Mouse (Mus musculus) liver, postnatal 0 days (tissue): ENCODE measurements around the gene Efhc2. TPM values are rescaled to one million over a fixed set of nuclear protein-coding genes. Genes with fewer than 3 reads are reported as not detected.

Experiments
- ATAC-seq: fragments of 200-750 bp; cut with Nextera tagmentation; 2 replicates; pipeline ENCODE4 v1.8.0; 2017; ENCODE audit warnings: mild to moderate bottlenecking, moderate library complexity
- DNase-seq: peaks from one replicate; pipeline ENCODE4 v3.0.0-alpha.2; 2016
- H3K27ac ChIP-seq: fragments of 300-500 bp; sonication (generic); 2 replicates; pipeline ENCODE4 v1.5.1; 2014; ENCODE audit warnings: antibody characterized with exemption, moderate library complexity, mild to moderate bottlenecking, low read depth
- H3K27me3 ChIP-seq: fragments of 300-500 bp; sonication (generic); 2 replicates; pipeline ENCODE4 v1.6.1; 2014; ENCODE audit warnings: low read length, control low read depth, mixed read lengths; ENCODE audit not compliant: insufficient read depth
- H3K36me3 ChIP-seq: fragments of 300-500 bp; sonication (generic); replicated peaks from 2 replicates; pipeline ENCODE4 v1.6.1; 2014; ENCODE audit warnings: mild to moderate bottlenecking, control low read depth, low read length, moderate library complexity, mixed read lengths; ENCODE audit not compliant: insufficient read depth
- H3K4me1 ChIP-seq: fragments of 300-500 bp; sonication (generic); 2 replicates; pipeline ENCODE4 v1.6.1; 2014; ENCODE audit warnings: antibody characterized with exemption, mild to moderate bottlenecking, control low read depth; ENCODE audit not compliant: insufficient read depth
- H3K4me2 ChIP-seq: fragments of 300-500 bp; sonication (generic); 2 replicates; pipeline ENCODE4 v1.6.1; 2014; ENCODE audit warnings: low read depth, mild to moderate bottlenecking, low read length, moderate library complexity, mixed read lengths
- H3K4me3 ChIP-seq: fragments of 300-500 bp; sonication (generic); 2 replicates; pipeline ENCODE4 v1.5.1; 2014; ENCODE audit warnings: low read depth, low read length
- H3K9ac ChIP-seq: fragments of 300-500 bp; sonication (generic); replicated peaks from 2 replicates; pipeline ENCODE4 v1.6.1; 2014; ENCODE audit warnings: mild to moderate bottlenecking, moderate library complexity
- H3K9me3 ChIP-seq: fragments of 300-500 bp; sonication (generic); 2 replicates; pipeline ENCODE4 v1.6.1; 2016; ENCODE audit warnings: mild to moderate bottlenecking, control low read depth, low read length, mixed read lengths
- CTCF ChIP-seq: sonication (generic); IDR thresholded peaks from 2 replicates; pipeline ENCODE4 v1.5.1; 2016; ENCODE audit warnings: antibody characterized with exemption, low read depth
- EP300 ChIP-seq: IDR thresholded peaks from 2 replicates; pipeline ENCODE4 v1.6.1; 2016; ENCODE audit warnings: antibody characterized with exemption, low read depth, mild to moderate bottlenecking
- whole genome bisulfite sequencing: fragments of 180-500 bp; shearing (Covaris S2); extraction: QIAGEN DNeasy Blood & Tissue Kit; methylation state at CpG from one replicate; pipeline ENCODE4 v1.1.7; 2014; ENCODE audit not compliant: insufficient replicate concordance; 5-methylcytosine and 5-hydroxymethylcytosine counted together
- polyA plus RNA-seq: library from polyadenylated mRNA; unstranded; fragments of >200 nt; fragmentation: Nextera tagmentation; extraction: Ambion mirVana; gene quantifications from 2 replicates; pipeline ENCODE4 v1.2.1, GENCODE M21; 2015

Efhc2 gene
- polyA plus RNA-seq = 0.04 TPM in 1 of 2 replicates, not detected in the other

- Histone ChIP-seq H3K4me1 (no peaks in the 10 kb centered on the region), H3K9ac (no peak within 1 kb of the TSS), H3K4me2 (peak within 1 kb of the TSS; percentile 58), H3K36me3 (no peaks in the 10 kb centered on the region), H3K27me3 (no peaks in the 10 kb centered on the region; the same call in 1 of the 2 replicates), H3K4me3 (peak within 1 kb of the TSS; percentile 24), H3K9me3 (no peaks in the 10 kb centered on the region), H3K27ac (no peak within 1 kb of the TSS)
- TF ChIP-seq EP300 (no peak), CTCF (no peak)
- peak; percentile 11 for DNase-seq
- no peak for ATAC-seq
- 20% methylated on average over 16 of the region's 19 CpGs for WGBS
Measured at GRCm38 (mm10) chrX:17319126-17319583, at the start of gene Efhc2. Gene Efhc2, minus strand, starts transcription at chrX:17319368.

GRCm38 (mm10) chrX:17365114-17365513 is 45.9 kb upstream of the Efhc2 start:
- TF ChIP-seq CTCF (no peak), EP300 (no peak)
- Histone ChIP-seq H3K36me3 (no peaks in the 10 kb centered on the region), H3K4me3 (no peak overlapping the region), H3K9me3 (no peaks in the 10 kb centered on the region), H3K4me2 (no peak overlapping the region), H3K27me3 (no peaks in the 10 kb centered on the region), H3K9ac (no peak overlapping the region), H3K4me1 (no peaks in the 10 kb centered on the region), H3K27ac (no peak overlapping the region)
- 18% methylated on average over 2 of the region's 2 CpGs for WGBS
- no peak for DNase-seq
- no peak for ATAC-seq

GRCm38 (mm10) chrX:17300349-17300880 is 18.8 kb downstream of the Efhc2 start:
- Histone ChIP-seq H3K36me3 (no peaks in the 10 kb centered on the region), H3K27me3 (no peaks in the 10 kb centered on the region), H3K4me3 (no peak overlapping the region), H3K27ac (no peak overlapping the region), H3K9ac (no peak overlapping the region), H3K4me1 (no peaks in the 10 kb centered on the region), H3K9me3 (no peaks in the 10 kb centered on the region), H3K4me2 (no peak overlapping the region)
- TF ChIP-seq CTCF (no peak), EP300 (no peak)
- 55% methylated on average over 3 of the region's 3 CpGs for WGBS
- DNase-seq (no peak), ATAC-seq (no peak)

GRCm38 (mm10) chrX:17283899-17284298 is 35.3 kb downstream of the Efhc2 start:
- Histone ChIP-seq H3K27ac (no peak overlapping the region), H3K4me3 (no peak overlapping the region), H3K9ac (no peak overlapping the region), H3K36me3 (no peaks in the 10 kb centered on the region), H3K4me1 (no peaks in the 10 kb centered on the region), H3K9me3 (no peaks in the 10 kb centered on the region), H3K4me2 (no peak overlapping the region), H3K27me3 (no peaks in the 10 kb centered on the region)
- WGBS = 58% methylated on average over 2 of the region's 2 CpGs
- no peak for DNase-seq
- no peak for TF ChIP-seq EP300
- TF ChIP-seq CTCF = no peak
- no peak for ATAC-seq

- H3K9me3 ChIP-seq = no peaks in the 10 kb centered on the region
- H3K4me1 ChIP-seq = no peaks in the 10 kb centered on the region
- H3K4me2 ChIP-seq = no peak overlapping the region
- ATAC-seq (no peak), DNase-seq (no peak)
- no peak overlapping the region for H3K9ac ChIP-seq
- H3K36me3 ChIP-seq = no peaks in the 10 kb centered on the region
- H3K27me3 ChIP-seq = no peaks in the 10 kb centered on the region
- no peak overlapping the region for H3K4me3 ChIP-seq
- TF ChIP-seq EP300 (no peak), CTCF (no peak)
- no peak overlapping the region for H3K27ac ChIP-seq
Measured at GRCm38 (mm10) chrX:17225141-17225540, 94.0 kb downstream of the Efhc2 start.

GRCm38 (mm10) chrX:17217451-17217850 is 101.7 kb downstream of the Efhc2 start:
- no peaks in the 10 kb centered on the region for H3K9me3 ChIP-seq
- H3K4me3 ChIP-seq = no peak overlapping the region
- no peaks in the 10 kb centered on the region for H3K27me3 ChIP-seq
- ATAC-seq = no peak
- no peak overlapping the region for H3K9ac ChIP-seq
- H3K36me3 ChIP-seq = no peaks in the 10 kb centered on the region
- TF ChIP-seq CTCF (peak; percentile 25), EP300 (no peak)
- no peak overlapping the region for H3K4me2 ChIP-seq
- H3K4me1 ChIP-seq = no peaks in the 10 kb centered on the region
- no peak overlapping the region for H3K27ac ChIP-seq
- no peak for DNase-seq

GRCm38 (mm10) chrX:17213515-17213914 is 105.7 kb downstream of the Efhc2 start:
- Histone ChIP-seq H3K36me3 (no peaks in the 10 kb centered on the region), H3K4me3 (no peak overlapping the region), H3K4me1 (no peaks in the 10 kb centered on the region), H3K27ac (no peak overlapping the region), H3K27me3 (no peaks in the 10 kb centered on the region), H3K9me3 (no peaks in the 10 kb centered on the region), H3K9ac (no peak overlapping the region), H3K4me2 (no peak overlapping the region)
- ATAC-seq (no peak), DNase-seq (no peak)
- WGBS = 69% methylated on average over 2 of the region's 2 CpGs
- TF ChIP-seq EP300 = no peak
- TF ChIP-seq CTCF = no peak
